Mouse (Mus musculus): ENCODE measurements around the gene Ctf2.

Gene Ctf2

GRCm38 (mm10) chr7:127760478-127760877, 28.5 kb upstream of the Ctf2 start:
- no peak for DNase-seq (ENCODE audit: low read depth, low spot score)

- no peak for DNase-seq (ENCODE audit: low read depth, low spot score)
Measured at GRCm38 (mm10) chr7:127759716-127760115, 27.8 kb upstream of the Ctf2 start.

GRCm38 (mm10) chr7:127753741-127754140, 21.8 kb upstream of the Ctf2 start:
- DNase-seq (ENCODE audit: low read depth, low spot score): no peak

GRCm38 (mm10) chr7:127753158-127753557, 21.2 kb upstream of the Ctf2 start:
- no peak for DNase-seq (ENCODE audit: low read depth, low spot score)

GRCm38 (mm10) chr7:127752069-127752468, 20.1 kb upstream of the Ctf2 start:
- no peak for DNase-seq (ENCODE audit: low read depth, low spot score)

GRCm38 (mm10) chr7:127751619-127752018, 19.7 kb upstream of the Ctf2 start:
- DNase-seq (ENCODE audit: low read depth, low spot score): no peak

- DNase-seq (ENCODE audit: low read depth, low spot score): no peak
Measured at GRCm38 (mm10) chr7:127750131-127751127, 18.5 kb upstream of the Ctf2 start.

GRCm38 (mm10) chr7:127748235-127748560, 16.2 kb upstream of the Ctf2 start:
- no peak for DNase-seq (ENCODE audit: low read depth, low spot score)

- DNase-seq (ENCODE audit: low read depth, low spot score): no peak
Measured at GRCm38 (mm10) chr7:127747559-127748234, 15.7 kb upstream of the Ctf2 start.

- DNase-seq (ENCODE audit: low read depth, low spot score): peak; percentile 30
Measured at GRCm38 (mm10) chr7:127746494-127747491, 14.8 kb upstream of the Ctf2 start.

- peak; percentile 81 for DNase-seq (ENCODE audit: low read depth, low spot score)
Measured at GRCm38 (mm10) chr7:127745652-127746493, 13.9 kb upstream of the Ctf2 start.

GRCm38 (mm10) chr7:127745251-127745651, 13.3 kb upstream of the Ctf2 start:
- DNase-seq (ENCODE audit: low read depth, low spot score): peak; percentile 93

GRCm38 (mm10) chr7:127744366-127745045, 12.5 kb upstream of the Ctf2 start, which contains the start of gene Fbxl19:
Gene Fbxl19, plus strand, starts transcription at chr7:127744543.
- DNase-seq (ENCODE audit: low read depth, low spot score): peak; percentile 75

- DNase-seq (ENCODE audit: low read depth, low spot score): no peak
Measured at GRCm38 (mm10) chr7:127730170-127730569, 1.8 kb downstream of the Ctf2 start.

- no peak for DNase-seq (ENCODE audit: low read depth, low spot score)
Measured at GRCm38 (mm10) chr7:127727898-127728297, 4.1 kb downstream of the Ctf2 start.

- DNase-seq (ENCODE audit: low read depth, low spot score): no peak
Measured at GRCm38 (mm10) chr7:127725924-127726323, 6.0 kb downstream of the Ctf2 start.

- no peak for DNase-seq (ENCODE audit: low read depth, low spot score)
Measured at GRCm38 (mm10) chr7:127725490-127725889, 6.5 kb downstream of the Ctf2 start.

GRCm38 (mm10) chr7:127719258-127719657, 12.7 kb downstream of the Ctf2 start:
- no peak for DNase-seq (ENCODE audit: low read depth, low spot score)

- DNase-seq (ENCODE audit: low read depth, low spot score): no peak
Measured at GRCm38 (mm10) chr7:127718339-127718738, 13.6 kb downstream of the Ctf2 start.

- peak; percentile 66 for DNase-seq (ENCODE audit: low read depth, low spot score)
Measured at GRCm38 (mm10) chr7:127716992-127717391, 15.0 kb downstream of the Ctf2 start.

All from CD4-positive, CD25-positive, alpha-beta regulatory T cell, adult 2 months (primary cell).